Mouse (Mus musculus) neural tube, embryonic 14.5 days (tissue): ENCODE results near the gene Yy1. TPM values are rescaled to one million over a fixed set of nuclear protein-coding genes. Genes with fewer than 3 reads are reported as not detected.

Experiments used
- microRNA counts: library from miRNA; unstranded; fragments of <30 nt; microRNA quantifications from one replicate; lab custom pipeline; 2016
- microRNA-seq: library from miRNA; unstranded; fragments of <30 nt; microRNA quantifications from one replicate; pipeline ENCODE4, GENCODE M21; 2016
- polyA plus RNA-seq: library from polyadenylated mRNA; unstranded; fragments of >200 nt; fragmentation: Nextera tagmentation; extraction: Ambion mirVana; gene quantifications from 2 replicates; pipeline ENCODE4 v1.2.1, GENCODE M21; 2014

Yy1 gene
- polyA plus RNA-seq, 1 experiment from 2014 or later = 14.9 TPM

MicroRNAs within 50 kb of the gene (microRNA counts, 519-probe panel; counts per million panel counts)
- microRNA mmu-miR-345-3p (lab: Ali Mortazavi, UCI) = not detected
- microRNA mmu-miR-345-5p (lab: Ali Mortazavi, UCI) = 4,011 counts per million, percentile 43 among the panel's probes with 10 or more counts

Small RNA genes within 50 kb of the gene (microRNA-seq; reads per million reads assigned to microRNA genes)
- 102 reads per million, percentile 47 among the genes with 10 or more reads in this experiment for gene Mir345

Other genes with a start within 250 kb of the Yy1 start
- gene Evl, start 238.3 kb upstream of the Yy1 start, polyA plus RNA-seq = 252 and 265 TPM in 2 replicates
- 3.0 and 3.4 TPM in 2 replicates for gene Degs2, start 90.7 kb upstream of the Yy1 start, polyA plus RNA-seq
- gene Slc25a29, start 42.9 kb downstream of the Yy1 start, polyA plus RNA-seq = 16.8 and 18.3 TPM in 2 replicates
- 8.2 and 9.4 TPM in 2 replicates for gene Slc25a47, start 43.1 kb downstream of the Yy1 start, polyA plus RNA-seq
- gene Wdr25, start 100.7 kb downstream of the Yy1 start, polyA plus RNA-seq = 4.5 and 5.0 TPM in 2 replicates
- 102 and 110 TPM in 2 replicates for gene Wars, start 101.2 kb downstream of the Yy1 start, polyA plus RNA-seq